Mouse (Mus musculus) myocyte (in vitro differentiated cells): Measurements from ENCODE around the gene Clps. TPM values are rescaled to one million over a fixed set of nuclear protein-coding genes. Genes with fewer than 3 reads are reported as not detected.

ENCODE experiments used
- H3K27me3 ChIP-seq: one replicate; pipeline ENCODE4 v1.6.1; 2011; ENCODE audit not compliant: control insufficient read depth, insufficient read depth, insufficient read length
- H3K36me3 ChIP-seq: one replicate; pipeline ENCODE4 v1.6.1; 2011; ENCODE audit not compliant: control insufficient read depth, insufficient read depth
- H3K4me2 ChIP-seq: one replicate; pipeline ENCODE4 v1.6.1; 2011; ENCODE audit warnings: low read depth, control low read depth
- H3K4me3 ChIP-seq: one replicate; pipeline ENCODE4 v1.5.1; 2011; ENCODE audit warnings: mild to moderate bottlenecking, control low read depth, moderate library complexity
- H3K79me2 ChIP-seq: one replicate; pipeline ENCODE4 v1.6.1; 2011; ENCODE audit not compliant: control insufficient read depth, insufficient read depth
- H3ac ChIP-seq: one replicate; pipeline ENCODE4 v1.6.1; 2011; ENCODE audit not compliant: control insufficient read depth, insufficient read length
- CEBPB ChIP-seq: IDR thresholded peaks from 2 replicates; pipeline ENCODE4 v1.6.1; 2011; ENCODE audit warnings: mild to moderate bottlenecking, moderate library complexity; ENCODE audit not compliant: poor library complexity, insufficient read depth, severe bottlenecking
- E2F4 ChIP-seq: IDR thresholded peaks from one replicate; pipeline ENCODE4 v1.6.1; 2011; ENCODE audit warnings: mild to moderate bottlenecking, control low read depth, moderate library complexity; ENCODE audit not compliant: insufficient read depth
- MAX ChIP-seq: IDR thresholded peaks from one replicate; pipeline ENCODE4 v1.6.1; 2011; ENCODE audit warnings: low read depth, mild to moderate bottlenecking, control low read depth
- MYOD1 ChIP-seq, 3 experiments: IDR thresholded peaks; one replicate each; pipeline ENCODE4 v1.6.1; 2011; ENCODE audit warnings: control low read depth in 2 of 3, low read depth in 2 of 3, mild to moderate bottlenecking in 2 of 3, moderate library complexity in 1 of 3; ENCODE audit not compliant: insufficient read length in 2 of 3, control insufficient read depth in 1 of 3
- MYOG ChIP-seq, 3 experiments: IDR thresholded peaks; one replicate each; pipeline ENCODE4 v1.6.1; 2011; ENCODE audit warnings: control low read depth in 2 of 3, low read depth in 2 of 3, mild to moderate bottlenecking in 2 of 3; ENCODE audit not compliant: insufficient read length in 2 of 3, control insufficient read depth in 1 of 3, insufficient read depth in 1 of 3
- POLR2A ChIP-seq: IDR thresholded peaks from one replicate; pipeline ENCODE4 v1.6.1; 2011; ENCODE audit warnings: low read depth, mild to moderate bottlenecking, control low read depth, moderate library complexity; ENCODE audit not compliant: insufficient read length
- POLR2AphosphoS2 ChIP-seq: IDR thresholded peaks from one replicate; pipeline ENCODE4 v1.6.1; 2011; ENCODE audit warnings: low read depth, control low read depth; ENCODE audit not compliant: insufficient read length
- REST ChIP-seq: IDR thresholded peaks from one replicate; pipeline ENCODE4 v1.6.1; 2011; ENCODE audit warnings: mild to moderate bottlenecking, control low read depth, moderate library complexity; ENCODE audit not compliant: insufficient read depth, insufficient read length
- SRF ChIP-seq: IDR thresholded peaks from one replicate; pipeline ENCODE4 v1.6.1; 2011; ENCODE audit warnings: low read depth; ENCODE audit not compliant: control insufficient read depth, insufficient read length
- TCF3 ChIP-seq: IDR thresholded peaks from one replicate; pipeline ENCODE4 v1.6.1; 2011; ENCODE audit warnings: low read depth, control low read depth; ENCODE audit not compliant: insufficient read length
- USF1 ChIP-seq: IDR thresholded peaks from one replicate; pipeline ENCODE4 v1.6.1; 2011; ENCODE audit warnings: low read depth, mild to moderate bottlenecking, control low read depth, moderate library complexity
- polyA plus RNA-seq: library from polyadenylated mRNA; unstranded; fragments of >200 nt; fragmentation: generic; extraction: Trizol; gene quantifications from one replicate; pipeline ENCODE4 v1.2.1, GENCODE M21; 2012; ENCODE audit warnings: missing spikeins

Clps gene
- polyA plus RNA-seq, 1 experiment = not detected

GRCm38 (mm10) chr17:28517956-28518614, 42.5 kb downstream of the Clps start:
- no peaks in the 10 kb centered on the region for H3K36me3 ChIP-seq
- no peak overlapping the region for H3K4me3 ChIP-seq
- no peaks in the 10 kb centered on the region for H3K27me3 ChIP-seq
- no peaks in the 10 kb centered on the region for H3K79me2 ChIP-seq
- TF ChIP-seq MYOG (IDR thresholded peaks at IDR 0.05; ENCODE audit: control insufficient read depth in 1 of 3, insufficient read depth in 1 of 3, insufficient read length in 2 of 3, low read depth in 2 of 3) = peak in 1 of 3 experiments; percentile 29
- TF ChIP-seq MYOD1 (IDR thresholded peaks at IDR 0.05; ENCODE audit: control insufficient read depth in 1 of 3, insufficient read length in 2 of 3, low read depth in 2 of 3) = peak in 1 of 3 experiments; percentile 45
- TF ChIP-seq POLR2A = no peak
- H3K4me2 ChIP-seq = peak overlapping the region; percentile 96
- H3ac ChIP-seq = no peak overlapping the region

- no peaks in the 10 kb centered on the region for H3K79me2 ChIP-seq
- TF ChIP-seq TCF3 = no peak
- peak; percentile 60 for TF ChIP-seq USF1
- TF ChIP-seq MYOD1 (IDR thresholded peaks at IDR 0.05; ENCODE audit: control insufficient read depth in 1 of 3, insufficient read length in 2 of 3, low read depth in 2 of 3) = no peak
- TF ChIP-seq MYOG (IDR thresholded peaks at IDR 0.05; ENCODE audit: control insufficient read depth in 1 of 3, insufficient read depth in 1 of 3, insufficient read length in 2 of 3, low read depth in 2 of 3) = no peak
- no peak for TF ChIP-seq SRF
These were observed 43.1 kb downstream of the Clps start, which contains the start of gene Fkbp5 for GRCm38 (mm10) chr17:28517441-28517955. TSS of gene Fkbp5 (minus strand) at chr17:28517527.

GRCm38 (mm10) chr17:28516881-28517280, 43.7 kb downstream of the Clps start:
- Histone ChIP-seq H3ac (no peak overlapping the region), H3K27me3 (no peaks in the 10 kb centered on the region), H3K79me2 (no peaks in the 10 kb centered on the region), H3K4me2 (no peak overlapping the region), H3K36me3 (no peaks in the 10 kb centered on the region), H3K4me3 (no peak overlapping the region)
- TF ChIP-seq POLR2AphosphoS2 (no peak), E2F4 (no peak), POLR2A (no peak), CEBPB (no peak), SRF (no peak), REST (no peak), MAX (no peak), MYOG (IDR thresholded peaks at IDR 0.05; ENCODE audit: control insufficient read depth in 1 of 3, insufficient read depth in 1 of 3, insufficient read length in 2 of 3, low read depth in 2 of 3) (no peak), MYOD1 (IDR thresholded peaks at IDR 0.05; ENCODE audit: control insufficient read depth in 1 of 3, insufficient read length in 2 of 3, low read depth in 2 of 3) (no peak), USF1 (no peak)

More at GRCm38 (mm10) chr17:28517441-28517955, 43.1 kb downstream of the Clps start, which contains the start of gene Fkbp5:
- Histone ChIP-seq H3K4me3 (no peak within 1 kb of the TSS), H3K4me2 (peak within 1 kb of the TSS; percentile 96), H3K36me3 (no peaks in the 10 kb centered on the region), H3K27me3 (no peaks in the 10 kb centered on the region), H3ac (no peak within 1 kb of the TSS)

GRCm38 (mm10) chr17:28515431-28516341, 44.9 kb downstream of the Clps start:
- Histone ChIP-seq H3K27me3 (no peaks in the 10 kb centered on the region), H3K36me3 (no peaks in the 10 kb centered on the region), H3K79me2 (no peaks in the 10 kb centered on the region), H3ac (no peak overlapping the region), H3K4me2 (no peak overlapping the region), H3K4me3 (no peak overlapping the region)
- TF ChIP-seq POLR2AphosphoS2 = no peak

- no peaks in the 10 kb centered on the region for H3K36me3 ChIP-seq
- H3ac ChIP-seq = no peak overlapping the region
- no peaks in the 10 kb centered on the region for H3K79me2 ChIP-seq
- H3K4me3 ChIP-seq = no peak overlapping the region
- no peak for TF ChIP-seq SRF
- H3K27me3 ChIP-seq = no peaks in the 10 kb centered on the region
- no peak overlapping the region for H3K4me2 ChIP-seq
These were observed 46.0 kb downstream of the Clps start for GRCm38 (mm10) chr17:28514555-28514954.
